Mouse (Mus musculus) cerebellum, adult (tissue): ENCODE results near the gene Prrc2b.

Experiments used
- ATAC-seq: cut with Nextera tagmentation; 2 replicates; pipeline ENCODE4 v1.9.2; 2017; ENCODE audit warnings: mild to moderate bottlenecking, moderate library complexity, mixed read lengths; ENCODE audit not compliant: insufficient number of reproducible peaks, low FRiP score, low TSS enrichment

Prrc2b gene

DNA sequence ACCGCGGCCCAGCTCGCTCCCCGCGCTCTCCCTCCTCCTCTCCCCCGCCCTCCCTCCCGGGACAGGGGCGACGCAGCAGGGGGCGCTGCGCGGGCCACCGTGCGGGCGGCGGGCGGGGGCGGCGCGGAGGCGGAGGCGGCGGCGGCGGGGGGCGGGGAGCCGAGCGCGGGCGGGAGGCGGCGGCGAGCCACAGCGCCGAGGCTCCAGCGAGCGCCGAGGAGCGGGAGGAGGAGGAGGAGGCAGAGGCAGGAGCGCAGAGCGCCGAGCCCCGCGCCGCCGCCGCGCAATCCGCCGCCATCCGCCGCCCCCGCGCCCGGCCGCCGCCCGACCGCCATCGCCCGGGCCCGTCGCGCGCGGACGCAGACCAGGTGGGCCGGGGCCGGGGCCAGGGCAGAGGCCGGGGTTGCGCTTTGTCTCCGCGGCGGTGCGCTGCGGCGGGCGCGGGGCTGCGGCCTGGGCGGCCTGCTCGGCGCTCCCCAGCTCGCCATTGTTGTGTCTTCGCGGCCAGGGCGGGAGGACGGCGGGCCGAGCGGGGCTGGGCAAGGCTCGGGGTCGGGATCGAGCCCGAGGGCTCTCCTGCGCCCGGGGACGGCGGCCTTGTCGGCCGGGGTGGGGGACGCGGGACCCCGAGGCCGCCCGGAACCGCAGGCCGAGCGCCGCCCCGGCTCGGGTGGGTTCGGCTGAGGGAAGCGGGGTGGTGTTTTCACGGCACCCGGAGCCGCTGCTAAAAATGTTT is at the start of gene Prrc2b:
Gene Prrc2b, plus strand, starts transcription at position 159 of the 736 bp plus-strand sequence.
- ATAC-seq: 0 out of 2 replicates have a peak, but pooled peaks have one; percentile 23

GRCm38 (mm10) chr2:32102944-32103343 is 47.9 kb upstream of the Prrc2b start:
- ATAC-seq: no peak

DNA sequence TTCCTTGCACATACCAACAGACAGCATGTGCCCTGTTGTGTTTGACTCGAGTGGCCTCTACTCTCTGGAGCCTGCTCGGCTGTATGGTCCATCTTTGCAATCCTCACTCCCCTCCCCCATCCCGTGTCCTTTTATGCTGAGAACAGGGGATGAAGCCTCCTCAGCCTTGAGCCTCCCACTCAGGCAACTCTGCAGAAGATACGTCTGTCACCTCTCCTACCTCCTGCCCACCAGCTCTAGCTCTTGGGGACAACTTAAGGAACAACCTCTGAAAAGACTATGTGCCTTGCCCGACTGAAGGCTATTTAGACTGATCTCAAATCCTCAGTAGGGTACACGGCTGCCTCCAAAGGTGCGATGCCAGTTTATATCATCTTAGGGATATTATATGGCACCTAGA is 47.3 kb upstream of the Prrc2b start:
- no peak for ATAC-seq

DNA sequence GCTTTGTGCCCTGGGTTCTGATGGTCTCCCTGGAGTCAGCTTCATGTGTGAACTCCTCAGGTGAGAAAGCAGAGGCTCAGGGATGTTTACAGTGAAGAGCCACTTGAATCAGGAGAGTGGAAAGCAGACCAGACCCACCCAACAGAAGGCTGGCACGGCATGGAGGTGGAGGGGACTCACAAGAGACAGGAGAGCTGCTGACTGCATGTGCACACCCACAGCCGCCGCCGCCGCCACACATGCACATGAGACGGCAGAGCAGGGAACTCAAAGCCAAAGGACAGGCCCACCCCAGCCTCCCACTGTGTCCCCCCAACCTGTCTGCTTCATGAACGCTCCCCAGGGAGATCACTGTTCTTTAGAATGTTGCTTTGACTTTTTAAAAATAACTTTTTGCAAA is 46.8 kb upstream of the Prrc2b start:
- ATAC-seq: no peak

- no peak for ATAC-seq
Measured at GRCm38 (mm10) chr2:32105117-32105913, 45.6 kb upstream of the Prrc2b start.

DNA sequence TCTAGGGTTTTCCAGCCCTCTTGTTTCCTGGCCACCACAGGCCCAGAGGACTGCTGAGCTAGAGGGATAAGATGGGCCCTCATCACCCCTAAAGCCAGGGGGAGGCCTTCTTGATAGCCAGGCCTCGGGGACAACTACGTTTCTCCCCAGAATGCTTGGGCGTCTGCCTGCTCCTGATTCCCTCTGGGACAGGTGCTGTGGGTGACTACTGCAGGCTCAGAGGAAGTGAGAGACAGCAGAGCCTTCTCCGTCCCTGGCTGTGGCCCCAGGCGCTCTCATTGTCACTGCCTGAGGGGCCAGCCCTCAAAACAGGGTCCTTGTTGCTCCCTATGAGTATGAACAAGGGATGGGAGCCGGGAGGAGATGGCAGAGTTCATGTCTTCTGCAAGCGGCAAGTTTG is 45.0 kb upstream of the Prrc2b start:
- ATAC-seq: no peak

DNA sequence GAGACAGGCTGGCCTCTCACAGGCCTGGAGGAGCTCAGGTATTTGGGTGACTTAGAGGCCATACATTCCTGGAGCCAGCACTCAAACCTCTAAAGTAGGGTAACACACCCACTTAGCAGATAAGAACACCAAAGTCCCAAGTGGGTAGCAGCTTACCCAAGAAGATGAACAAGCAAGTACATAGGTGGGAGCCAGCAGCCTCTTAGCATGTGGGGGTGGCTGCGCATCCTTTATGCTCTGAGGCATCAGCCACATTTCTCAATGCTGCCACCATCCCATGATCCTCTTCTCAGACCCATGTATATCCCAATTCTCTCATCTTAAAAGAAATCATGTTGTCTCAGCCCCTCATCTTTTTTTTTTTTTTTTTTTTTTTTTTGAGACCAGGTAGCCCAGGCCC is 39.6 kb upstream of the Prrc2b start:
- ATAC-seq: no peak

GRCm38 (mm10) chr2:32112548-32112947 is 38.3 kb upstream of the Prrc2b start:
- ATAC-seq: no peak

- no peak for ATAC-seq
Measured at GRCm38 (mm10) chr2:32115851-32116268, 35.0 kb upstream of the Prrc2b start.

GRCm38 (mm10) chr2:32119802-32120750 is 30.8 kb upstream of the Prrc2b start:
- ATAC-seq: no peak

GRCm38 (mm10) chr2:32121150-32121549 is 29.7 kb upstream of the Prrc2b start:
- ATAC-seq: no peak

- no peak for ATAC-seq
Measured at GRCm38 (mm10) chr2:32121785-32122184, 29.1 kb upstream of the Prrc2b start.

GRCm38 (mm10) chr2:32127653-32128535 is 23.0 kb upstream of the Prrc2b start:
- ATAC-seq: no peak

DNA sequence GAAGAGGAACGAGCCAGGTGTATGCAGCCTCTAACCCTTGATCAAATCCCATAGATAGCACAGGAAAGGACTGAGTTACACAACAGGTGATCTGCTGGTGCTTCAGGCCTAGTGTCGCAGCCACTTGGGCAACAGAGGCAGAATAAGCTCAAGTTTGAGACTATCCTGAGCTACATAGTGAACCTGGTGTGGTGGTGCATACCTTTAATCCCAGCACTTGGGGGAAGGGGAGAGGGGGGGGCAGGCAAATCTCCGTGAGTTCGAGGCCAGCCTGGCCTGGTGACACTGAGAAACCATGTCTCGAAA is 22.4 kb upstream of the Prrc2b start:
- ATAC-seq: no peak

GRCm38 (mm10) chr2:32129383-32130074 is 21.4 kb upstream of the Prrc2b start:
- no peak for ATAC-seq

DNA sequence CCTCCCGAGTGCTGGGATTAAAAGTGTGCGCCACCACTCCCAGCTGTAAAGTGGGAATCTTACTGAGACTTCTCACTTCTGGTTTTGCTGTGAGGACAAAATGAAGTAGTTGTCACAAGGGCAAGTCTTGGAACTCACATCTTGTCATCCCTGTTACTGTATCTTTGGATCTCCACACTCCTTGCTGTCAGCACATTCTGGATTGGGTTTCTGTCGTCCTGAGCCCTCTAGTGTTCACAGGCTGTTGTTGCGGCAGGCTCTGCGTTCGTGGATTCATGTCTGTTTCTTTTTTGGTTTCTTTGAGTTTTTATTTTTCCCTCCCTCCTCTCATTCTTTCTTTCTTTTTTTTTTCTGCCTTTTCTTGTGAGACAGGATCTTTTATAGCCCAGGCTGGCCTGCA is 20.4 kb upstream of the Prrc2b start:
- ATAC-seq: no peak

DNA sequence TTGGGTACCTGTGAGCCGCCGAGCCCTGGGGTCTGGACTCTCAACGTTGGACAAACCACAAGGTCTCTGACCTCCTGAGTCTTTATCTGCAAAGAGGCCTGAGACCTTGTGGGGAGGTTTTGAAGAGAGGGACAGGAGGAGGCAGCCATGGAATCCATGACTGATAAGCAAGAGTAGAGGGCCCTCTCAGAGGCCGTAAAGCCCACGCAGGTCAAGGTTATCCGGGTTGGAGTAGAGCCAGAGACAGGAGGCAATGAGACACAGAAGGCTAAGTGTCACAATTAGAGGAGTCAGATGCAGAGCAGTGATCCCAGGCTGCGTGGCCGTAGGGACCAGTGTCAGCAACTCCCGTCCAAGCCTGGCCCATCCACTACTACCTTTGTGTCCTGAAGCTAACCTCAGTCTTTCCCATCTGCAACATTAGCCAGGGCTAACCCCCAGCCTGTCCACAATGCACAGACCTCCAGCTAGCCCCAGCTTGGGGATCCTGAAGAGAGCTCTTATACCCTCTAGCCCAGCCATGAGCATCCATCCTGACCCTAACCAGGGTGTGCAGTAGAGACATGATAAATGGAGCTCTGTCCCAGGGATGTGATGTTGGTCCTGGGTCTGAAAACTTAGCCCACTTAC is 19.6 kb upstream of the Prrc2b start:
- no peak for ATAC-seq

GRCm38 (mm10) chr2:32131866-32132566 is 18.9 kb upstream of the Prrc2b start:
- ATAC-seq: no peak
